Mouse (Mus musculus) natural killer cell, adult 2 months (primary cell): ENCODE measurements around the gene Hes2.

Experiments used
- DNase-seq, 2 experiments: peaks; one replicate each; pipeline ENCODE4 v3.0.0; 2022; ENCODE audit warnings: low spot score in 2 of 2

Gene Hes2

GRCm38 (mm10) chr4:152159285-152159678 is 615 bp downstream of the Hes2 start:
- no peak for DNase-seq

DNA sequence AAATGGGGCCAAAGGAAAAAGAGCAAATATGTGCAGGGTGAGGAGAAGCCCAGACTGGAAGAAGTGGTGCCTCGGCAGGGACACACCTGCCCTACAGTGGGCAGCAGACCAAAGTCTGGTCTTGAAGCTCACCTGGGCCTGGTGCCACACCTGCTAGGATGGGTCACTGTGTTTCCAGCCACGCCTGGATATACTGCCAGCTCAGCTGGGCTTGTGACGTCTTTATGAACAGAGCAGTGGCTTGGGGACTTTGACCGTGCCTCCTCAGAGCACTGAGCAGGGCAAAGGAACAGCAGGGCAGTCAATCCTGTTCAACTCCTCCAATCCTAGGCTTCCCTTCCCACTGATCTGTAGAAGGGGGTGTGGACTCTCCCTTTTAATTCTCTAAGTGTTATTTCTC is 2.1 kb downstream of the Hes2 start:
- DNase-seq = no peak

DNA sequence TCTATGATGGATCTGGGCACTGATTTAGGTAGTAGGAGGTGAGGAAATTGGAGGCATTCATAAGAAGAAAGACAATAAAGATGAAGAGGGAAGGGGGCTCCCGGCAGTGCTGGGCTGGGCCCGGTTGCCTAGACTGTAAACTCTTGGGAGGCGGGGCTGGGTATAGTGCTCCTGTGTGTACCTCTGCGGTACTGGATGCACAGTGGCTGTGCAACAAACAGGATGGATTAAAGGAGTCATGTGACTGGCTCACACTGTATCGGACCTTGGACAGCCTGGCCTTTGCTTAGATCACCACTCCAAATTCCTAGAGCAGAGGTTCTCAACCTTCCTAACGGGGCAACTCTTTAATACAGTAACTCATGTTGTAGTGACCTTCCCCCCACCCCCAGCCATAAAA is 2.9 kb downstream of the Hes2 start:
- no peak for DNase-seq

GRCm38 (mm10) chr4:152162748-152163147 is 4.1 kb downstream of the Hes2 start:
- no peak for DNase-seq

DNA sequence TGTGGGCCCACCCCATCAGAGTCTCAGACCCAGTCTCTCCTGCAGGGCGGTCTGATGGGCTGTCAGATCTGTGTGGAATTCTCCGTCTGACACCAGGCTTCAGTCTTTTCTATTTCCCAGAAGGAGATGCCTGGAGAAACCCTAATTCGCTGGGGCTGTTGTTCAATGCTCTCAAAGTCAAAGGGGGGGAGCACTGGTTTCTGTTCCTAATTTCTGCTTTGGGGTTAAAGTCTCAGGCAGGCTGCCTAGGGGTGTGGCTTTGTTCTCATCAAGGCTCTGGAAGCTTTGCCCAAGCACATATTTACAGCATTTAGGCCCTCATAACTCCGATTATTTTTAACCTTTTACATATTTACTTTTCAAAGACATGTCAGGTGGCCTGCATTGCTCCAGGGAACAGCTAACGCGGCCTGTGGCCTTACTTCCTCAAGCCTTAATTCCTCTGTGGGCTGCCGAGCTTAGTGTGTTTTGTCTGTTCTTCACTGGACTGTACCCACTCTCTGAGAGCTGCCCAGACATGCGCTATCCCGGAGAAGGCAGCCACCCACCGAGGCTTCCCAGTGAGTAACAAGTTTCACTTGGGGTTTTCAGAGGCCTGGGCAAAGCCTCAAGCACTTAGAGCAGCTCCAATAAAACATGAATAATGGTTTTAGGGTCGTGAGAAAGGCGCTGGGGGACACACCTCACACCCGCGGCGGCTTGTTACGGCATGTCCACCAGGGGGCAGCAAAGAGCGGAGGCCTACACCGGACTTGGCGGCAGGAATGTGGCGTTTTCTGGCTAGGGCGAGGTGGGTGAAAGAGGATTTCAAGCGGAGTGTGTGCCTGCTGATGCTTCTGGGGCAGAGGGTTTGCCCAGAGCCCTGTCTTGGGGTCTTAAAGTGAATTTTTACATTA is 6.6 kb downstream of the Hes2 start:
- DNase-seq = peak; percentile 53 to 70

GRCm38 (mm10) chr4:152168052-152168451 is 9.4 kb downstream of the Hes2 start:
- no peak for DNase-seq

GRCm38 (mm10) chr4:152169103-152169502 is 10.4 kb downstream of the Hes2 start:
- no peak for DNase-seq

GRCm38 (mm10) chr4:152170286-152170685 is 11.6 kb downstream of the Hes2 start:
- no peak for DNase-seq

DNA sequence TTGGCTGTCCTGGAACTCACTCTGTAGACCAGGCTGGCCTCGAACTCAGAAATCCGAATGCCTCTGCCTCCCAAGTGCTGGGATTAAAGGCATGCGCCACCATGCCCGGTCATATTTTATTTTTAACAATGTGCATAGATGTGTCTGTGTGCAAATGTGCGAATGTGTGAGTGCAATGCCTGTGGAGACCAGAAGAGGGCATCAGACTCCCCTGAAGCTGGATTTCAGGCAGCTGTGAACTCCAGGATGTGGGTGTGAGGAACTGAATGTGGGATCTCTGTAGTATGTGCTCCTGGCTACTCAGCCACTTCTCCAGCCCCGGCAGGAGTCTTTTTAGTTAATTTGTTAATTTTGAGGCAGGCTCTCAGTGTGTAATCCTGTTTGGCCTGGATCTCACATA is 12.9 kb downstream of the Hes2 start:
- no peak for DNase-seq

GRCm38 (mm10) chr4:152173041-152173440 is 14.4 kb downstream of the Hes2 start:
- peak; percentile 81 to 85 for DNase-seq

GRCm38 (mm10) chr4:152173956-152174355 is 15.3 kb downstream of the Hes2 start:
- no peak for DNase-seq

DNA sequence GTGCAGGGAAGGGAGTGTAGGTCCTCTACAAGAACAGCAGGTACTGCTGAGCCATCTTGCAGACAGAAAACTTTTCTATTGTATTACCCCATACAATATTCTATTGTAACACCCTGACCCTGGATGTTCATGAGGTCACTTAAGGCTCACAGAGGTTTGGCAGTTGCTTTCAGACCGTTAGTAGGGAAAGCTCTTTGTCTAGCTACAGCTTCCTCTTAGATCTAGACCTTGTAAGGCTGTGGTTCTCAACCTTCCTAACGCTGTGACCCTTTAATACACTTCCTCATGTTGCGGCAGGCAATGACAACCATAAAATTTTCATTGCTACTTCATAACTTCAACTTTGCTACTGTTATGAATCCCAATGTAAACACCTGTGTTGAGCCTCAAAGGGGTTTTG is 18.0 kb downstream of the Hes2 start:
- DNase-seq = no peak

GRCm38 (mm10) chr4:152177174-152177536 is 18.5 kb downstream of the Hes2 start:
- DNase-seq = no peak

DNA sequence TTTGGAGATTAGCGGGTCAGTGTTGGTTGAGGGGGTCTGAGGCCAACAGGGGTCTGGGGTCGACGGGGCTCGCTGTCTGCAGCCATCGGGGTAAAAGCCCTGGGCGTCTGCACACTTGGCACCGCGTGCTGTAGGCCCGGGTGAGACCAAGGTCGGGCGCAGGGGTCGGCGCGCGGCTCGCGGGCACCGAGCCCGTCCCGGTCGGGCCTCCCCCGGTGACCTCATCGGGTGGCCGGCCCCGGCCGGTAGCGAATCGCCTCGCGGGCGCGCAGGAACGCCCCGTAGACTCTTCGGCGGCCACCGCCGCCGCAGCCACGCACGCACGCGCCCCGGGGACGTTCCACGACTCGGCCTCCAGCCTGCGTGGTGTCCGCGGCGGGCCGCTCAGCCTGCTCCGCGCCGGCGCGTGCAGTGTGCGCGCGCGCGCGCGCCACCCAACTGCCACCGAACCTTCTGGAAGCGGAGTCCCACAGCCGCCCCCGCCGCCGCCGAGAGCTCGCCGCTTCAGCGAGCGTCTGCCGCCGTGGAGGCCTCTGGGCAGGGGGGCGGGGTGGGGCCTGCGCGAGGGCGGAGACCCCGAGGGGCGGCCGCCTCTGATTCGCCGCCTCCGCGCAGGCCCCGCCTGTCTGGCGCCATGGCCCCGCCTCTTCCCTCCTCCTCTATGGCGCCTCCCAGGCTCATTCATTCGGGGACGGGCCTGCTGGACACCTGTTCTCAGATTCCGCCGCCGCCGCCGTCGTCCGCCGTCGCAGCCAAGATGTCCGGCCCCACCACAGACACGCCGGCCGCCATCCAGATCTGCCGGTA is 19.1 kb downstream of the Hes2 start, which contains the start of gene Acot7:
Gene Acot7 (plus strand): TSS at position 598 of the 807 bp plus-strand sequence.
- DNase-seq = peak; percentile 82 to 86

DNA sequence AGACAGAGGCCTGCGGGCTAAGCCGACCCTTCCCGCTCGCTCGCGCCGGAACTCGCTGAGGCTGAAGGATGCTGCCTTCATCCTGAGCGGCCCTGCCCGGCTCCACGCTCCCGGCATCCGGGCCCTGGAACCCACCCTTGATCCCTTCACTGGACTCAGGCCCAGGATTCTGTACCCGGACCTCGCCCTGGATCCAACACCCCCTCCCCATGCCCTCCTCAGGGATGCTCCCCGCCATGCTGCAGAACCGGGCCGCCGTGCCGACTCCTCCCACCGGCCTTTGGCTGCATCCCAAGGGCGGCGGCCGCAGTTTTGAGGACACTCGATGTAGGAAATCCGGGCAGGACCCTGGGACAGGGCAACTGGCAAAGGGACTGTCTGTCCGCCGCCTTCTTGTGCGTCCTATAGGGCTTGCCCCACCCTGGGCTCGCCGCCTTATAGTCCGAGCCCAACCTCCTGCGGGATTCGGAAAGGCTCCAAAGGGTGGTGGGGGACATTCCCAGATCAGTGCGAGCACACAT is 19.7 kb downstream of the Hes2 start:
- DNase-seq = no peak

GRCm38 (mm10) chr4:152178916-152179705 is 20.4 kb downstream of the Hes2 start:
- no peak for DNase-seq

- no peak for DNase-seq
Measured at GRCm38 (mm10) chr4:152179946-152180660, 21.4 kb downstream of the Hes2 start.

DNA sequence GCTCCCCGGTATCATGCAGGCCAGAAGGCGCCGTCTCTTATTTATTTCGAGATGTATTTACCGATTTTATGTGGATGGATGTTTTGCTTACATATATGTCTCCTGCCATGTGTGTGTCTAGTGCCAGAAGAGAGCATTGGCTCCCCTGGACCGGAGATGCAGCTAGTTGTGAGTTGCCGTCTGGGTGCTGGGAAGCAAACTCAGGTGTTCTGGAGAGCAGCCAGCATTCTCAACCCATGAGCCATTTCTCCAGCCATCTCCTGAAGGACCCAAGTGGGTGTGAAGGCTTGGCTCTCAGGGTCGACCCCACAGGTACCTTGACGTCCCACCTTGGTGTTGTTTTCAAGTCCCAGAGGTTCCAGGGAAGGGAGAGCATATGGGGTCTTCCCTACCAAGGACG is 23.5 kb downstream of the Hes2 start:
- no peak for DNase-seq

DNA sequence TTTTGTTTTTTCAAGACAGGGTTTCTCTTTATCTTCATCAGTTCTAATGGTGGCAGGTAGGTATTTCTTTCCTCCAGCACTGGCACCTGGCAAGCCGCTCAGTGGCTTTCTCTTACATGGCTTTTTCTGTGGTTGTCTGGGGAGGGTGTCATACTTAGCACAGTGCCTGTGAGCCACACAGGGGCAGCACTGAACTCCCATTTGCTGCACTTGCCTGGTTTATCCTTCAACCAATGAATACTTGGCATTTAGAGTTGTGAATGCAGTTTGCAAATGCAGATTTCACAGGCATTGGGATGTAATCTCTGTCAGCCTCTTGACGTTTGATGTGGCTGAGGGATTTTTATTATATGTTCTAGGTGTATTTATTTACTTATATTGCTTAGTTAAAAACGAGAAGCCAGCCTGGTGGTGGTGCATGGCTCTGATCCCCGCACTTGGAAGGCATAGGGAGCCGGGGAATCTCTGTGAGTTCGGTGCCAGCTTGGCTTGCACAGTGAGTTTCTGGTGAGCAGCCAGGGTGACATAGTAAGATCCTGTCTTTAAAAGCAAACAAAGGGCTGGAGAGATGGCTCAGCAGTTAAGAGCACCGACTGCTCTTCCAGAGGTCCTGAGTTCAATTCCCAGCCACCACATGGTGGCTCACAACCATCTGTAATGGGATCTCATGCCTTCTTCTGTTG is 25.8 kb downstream of the Hes2 start:
- DNase-seq = peak; percentile 30 to 39

GRCm38 (mm10) chr4:152185137-152185509 is 26.5 kb downstream of the Hes2 start:
- peak in 1 of 2 experiments; percentile 28 for DNase-seq
